ENCODE assay signal across 9 mouse cellular contexts in genomic region chr1:38834899-38835298, GRCm38 (mm10). TPM values are rescaled to one million over a fixed set of nuclear protein-coding genes. Genes with fewer than 3 reads are reported as not detected.
DNase-seq lines count a peak whose midpoint lies in the region; ATAC-seq and TF ChIP-seq lines count a peak whose summit lies in the region.
"Had no signal": no experiment of that assay in that cellular context is flagged by ENCODE, and none has a peak within 500 bp of the region (broad histone marks: within the 10 kb centered on the region; RNA-seq: fewer than 3 reads in every experiment).

No protein-coding gene starts in this region.

- H3K27ac ChIP-seq in forebrain, embryonic 16.5 days (ENCODE audit: low read length) = no peak overlapping the region
- H3K27ac ChIP-seq in limb, embryonic 14.5 days (replicated peaks; ENCODE audit: low read depth, low read length) = no peak overlapping the region
- H3K27ac ChIP-seq: macrophage had no signal

- no peaks in the 10 kb centered on the region for H3K9me3 ChIP-seq in forebrain, embryonic 16.5 days (ENCODE audit: control insufficient read depth, low read length)
- no peaks in the 10 kb centered on the region for H3K9me3 ChIP-seq in limb, embryonic 14.5 days (ENCODE audit: control insufficient read depth, low read length)

- no peak for ATAC-seq in forebrain, embryonic 16.5 days
- no peak for ATAC-seq in limb, embryonic 14.5 days (ENCODE audit: low FRiP score, low read depth)

- H3K36me3 ChIP-seq in forebrain, embryonic 16.5 days (ENCODE audit: control insufficient read depth, insufficient read depth) = no peaks in the 10 kb centered on the region
- no peaks in the 10 kb centered on the region for H3K36me3 ChIP-seq in limb, embryonic 14.5 days (ENCODE audit: control insufficient read depth, insufficient read depth, low read length)

- peak; percentile 27 for DNase-seq in layer of hippocampus, adult 11-12 months (ENCODE audit: low spot score)
- DNase-seq in layer of hippocampus, adult 9-10 months (ENCODE audit: low spot score) = no peak
- peak; percentile 79 for DNase-seq in ES-CJ7 (ENCODE audit: low read depth, low spot score)
- peak; percentile 76 for DNase-seq in brain, adult 2 months (ENCODE audit: low read depth, low spot score)
- DNase-seq in limb, embryonic 14.5 days (ENCODE audit: low spot score) = peak; percentile 12
- DNase-seq in thymus, postnatal 36 days = peak; percentile 19 to 25
- DNase-seq in natural killer cell, adult 2 months (ENCODE audit: low spot score in 2 of 2) = no peak

- H3K4me1 ChIP-seq in forebrain, embryonic 16.5 days (replicated peaks; ENCODE audit: control insufficient read depth, insufficient read depth, low read length) = peaks cover 10% of the 10 kb centered on the region; the same call in 1 of the 2 replicates
- peaks cover 3% of the 10 kb centered on the region; the same call in 1 of the 2 replicates for H3K4me1 ChIP-seq in limb, embryonic 14.5 days (ENCODE audit: control insufficient read depth, insufficient read depth, low read length)

- H3K4me2 ChIP-seq in forebrain, embryonic 16.5 days (ENCODE audit: low read length) = peak overlapping the region; percentile 98
- H3K4me2 ChIP-seq in limb, embryonic 14.5 days (replicated peaks; ENCODE audit: low read depth, low read length, severe bottlenecking) = peak overlapping the region; percentile 99; the same call in 1 of the 2 replicates

- H3K27me3 ChIP-seq in forebrain, embryonic 16.5 days (replicated peaks; ENCODE audit: control insufficient read depth, insufficient read depth, low read length) = peaks cover 2% of the 10 kb centered on the region; the same call in 1 of the 2 replicates
- peaks cover 18% of the 10 kb centered on the region for H3K27me3 ChIP-seq in limb, embryonic 14.5 days (ENCODE audit: control insufficient read depth, insufficient read depth, low read length)

- H3K9ac ChIP-seq in forebrain, embryonic 16.5 days (replicated peaks; ENCODE audit: low read depth, low read length) = no peak overlapping the region
- no peak overlapping the region for H3K9ac ChIP-seq in limb, embryonic 14.5 days (ENCODE audit: low read depth, low read length, severe bottlenecking)

- H3K4me3 ChIP-seq in forebrain, embryonic 16.5 days (replicated peaks; ENCODE audit: low read length) = peak overlapping the region; percentile 60
- peak overlapping the region; percentile 68; the same call in 1 of the 2 replicates for H3K4me3 ChIP-seq in limb, embryonic 14.5 days (replicated peaks; ENCODE audit: low read length)

- WGBS in forebrain, embryonic 16.5 days = 24% methylated on average over 3 of the region's 3 CpGs
- 30% methylated on average over 3 of the region's 3 CpGs for WGBS in limb, embryonic 14.5 days

- no peak for TF ChIP-seq POLR2A in limb, embryonic 14.5 days (IDR thresholded peaks at IDR 0.05; ENCODE audit: borderline replicate concordance, extremely low read depth, insufficient read depth, insufficient read length)

RNA-seq across cellular contexts. Expression of gene Lonrf2, which starts 1.6 kb away (rescaled TPM):
- polyA plus RNA-seq in forebrain, embryonic 16.5 days (2015; fragmentation: Nextera tagmentation; extraction: Ambion mirVana) = 13.0 and 16.7 TPM in 2 replicates
- 6.7 and 7.3 TPM in 2 replicates for polyA plus RNA-seq in limb, embryonic 14.5 days (2012; rRNA removed)
- 2.7 and 2.9 TPM in 2 replicates for polyA plus RNA-seq in limb, embryonic 14.5 days (2014; fragmentation: Nextera tagmentation; extraction: Ambion mirVana)
- polyA plus RNA-seq: macrophage had no signal

Comparison
In these comparisons a context has a peak if more than half of its experiments do, and no peak if none do; other contexts are left out.
1. DNase-seq: peak in layer of hippocampus, adult 11-12 months (single experiment), ES-CJ7 (single experiment), brain, adult 2 months (single experiment), limb, embryonic 14.5 days (single experiment) and thymus, postnatal 36 days (2 of 2); none in layer of hippocampus, adult 9-10 months (single experiment) and natural killer cell, adult 2 months (0 of 2).